Mouse (Mus musculus): ENCODE measurements around the gene Stk31. TPM values are rescaled to one million over a fixed set of nuclear protein-coding genes. Genes with fewer than 3 reads are reported as not detected.
A peak's percentile ranks its signal among the peaks of the same experiment; 100 is the strongest.

The Stk31 gene
- 1 to 10 TPM; 1.1 to 1.2 TPM for total RNA-seq (2021)
- long read RNA-seq, experiment 1: 0 reads
- long read RNA-seq, experiment 2, partial matches to known transcripts: 0 of 1 reads
- long read RNA-seq, experiment 2, other reads (novel, unspliced or antisense): 0 of 1 reads

GRCm38 (mm10) chr6:49395316-49395715 lies at the start of gene Stk31:
Gene Stk31, plus strand, starts transcription at chr6:49395604.
- Histone ChIP-seq H3K27ac (no peak within 1 kb of the TSS), H3K4me3 (peak within 1 kb of the TSS; percentile 26; the same call in 1 of the 2 replicates)
- no peak for TF ChIP-seq CTCF (conservative IDR thresholded peaks at IDR 0.05)
- peak in 1 of 2 experiments; percentile 12 for DNase-seq (ENCODE audit: low spot score in 2 of 2)

- no peak for TF ChIP-seq CTCF (conservative IDR thresholded peaks at IDR 0.05)
- DNase-seq (ENCODE audit: low spot score in 2 of 2): no peak
- no peak overlapping the region for H3K27ac ChIP-seq
- H3K4me3 ChIP-seq: no peak overlapping the region
These were observed 45.6 kb upstream of the Stk31 start for GRCm38 (mm10) chr6:49349826-49350225.

- DNase-seq (ENCODE audit: low spot score in 2 of 2): no peak
- no peak for TF ChIP-seq CTCF (conservative IDR thresholded peaks at IDR 0.05)
- H3K4me3 ChIP-seq: no peak overlapping the region
- no peak overlapping the region for H3K27ac ChIP-seq
These were observed 40.8 kb upstream of the Stk31 start for GRCm38 (mm10) chr6:49354613-49355012.

- no peak for DNase-seq (ENCODE audit: low spot score in 2 of 2)
- H3K4me3 ChIP-seq: no peak overlapping the region
- H3K27ac ChIP-seq: no peak overlapping the region
- peak; percentile 39 for TF ChIP-seq CTCF (conservative IDR thresholded peaks at IDR 0.05)
These were observed 40.2 kb upstream of the Stk31 start for GRCm38 (mm10) chr6:49355171-49355570.

- Histone ChIP-seq H3K4me3 (no peak overlapping the region), H3K27ac (no peak overlapping the region)
- no peak for DNase-seq (ENCODE audit: low spot score in 2 of 2)
- TF ChIP-seq CTCF (conservative IDR thresholded peaks at IDR 0.05): peak; percentile 53
These were observed 35.0 kb upstream of the Stk31 start for GRCm38 (mm10) chr6:49360420-49360819.

GRCm38 (mm10) chr6:49367159-49368054 lies 28.0 kb upstream of the Stk31 start, which contains the start of gene Fam221a:
Gene Fam221a, plus strand, starts transcription at chr6:49367739.
- H3K4me3 ChIP-seq: peak within 1 kb of the TSS; percentile 59
- DNase-seq (ENCODE audit: low spot score in 2 of 2): peak; percentile 60 to 62
- TF ChIP-seq CTCF (conservative IDR thresholded peaks at IDR 0.05): peak; percentile 37
- 0 out of 2 replicates have a peak within 1 kb of the TSS, but pooled peaks have one; percentile 28 for H3K27ac ChIP-seq

GRCm38 (mm10) chr6:49368212-49368611 lies 27.2 kb upstream of the Stk31 start:
- Histone ChIP-seq H3K27ac (no peak overlapping the region), H3K4me3 (peak overlapping the region; percentile 59)
- no peak for DNase-seq (ENCODE audit: low spot score in 2 of 2)
- no peak for TF ChIP-seq CTCF (conservative IDR thresholded peaks at IDR 0.05)

- H3K27ac ChIP-seq: no peak overlapping the region
- no peak for TF ChIP-seq CTCF (conservative IDR thresholded peaks at IDR 0.05)
- no peak for DNase-seq (ENCODE audit: low spot score in 2 of 2)
- H3K4me3 ChIP-seq: no peak overlapping the region
These were observed 22.7 kb upstream of the Stk31 start for GRCm38 (mm10) chr6:49372705-49373104.

- TF ChIP-seq CTCF (conservative IDR thresholded peaks at IDR 0.05): no peak
- H3K4me3 ChIP-seq: no peak overlapping the region
- no peak for DNase-seq (ENCODE audit: low spot score in 2 of 2)
- no peak overlapping the region for H3K27ac ChIP-seq
These were observed 21.5 kb upstream of the Stk31 start for GRCm38 (mm10) chr6:49373943-49374342.

GRCm38 (mm10) chr6:49378328-49378727 lies 17.1 kb upstream of the Stk31 start:
- no peak overlapping the region for H3K4me3 ChIP-seq
- DNase-seq (ENCODE audit: low spot score in 2 of 2): no peak
- TF ChIP-seq CTCF (conservative IDR thresholded peaks at IDR 0.05): no peak
- H3K27ac ChIP-seq: no peak overlapping the region

GRCm38 (mm10) chr6:49394276-49394675 lies 1.1 kb upstream of the Stk31 start:
- TF ChIP-seq CTCF (conservative IDR thresholded peaks at IDR 0.05): peak; percentile 66
- no peak overlapping the region for H3K27ac ChIP-seq

GRCm38 (mm10) chr6:49397466-49397865 lies 2.1 kb downstream of the Stk31 start:
- Histone ChIP-seq H3K4me3 (no peak overlapping the region), H3K27ac (no peak overlapping the region)
- TF ChIP-seq CTCF (conservative IDR thresholded peaks at IDR 0.05): peak; percentile 54
- DNase-seq (ENCODE audit: low spot score in 2 of 2): no peak

More at GRCm38 (mm10) chr6:49394276-49394675, 1.1 kb upstream of the Stk31 start:
- no peak overlapping the region for H3K4me3 ChIP-seq
- no peak for DNase-seq (ENCODE audit: low spot score in 2 of 2)

- DNase-seq (ENCODE audit: low spot score in 2 of 2): no peak
- no peak overlapping the region for H3K4me3 ChIP-seq
- no peak overlapping the region for H3K27ac ChIP-seq
- peak; percentile 86 for TF ChIP-seq CTCF (conservative IDR thresholded peaks at IDR 0.05)
These were observed 3.0 kb downstream of the Stk31 start for GRCm38 (mm10) chr6:49398365-49398764.

All from layer of hippocampus, adult 2 months (tissue).